Mouse (Mus musculus) frontal cortex, postnatal 25 days (tissue): ENCODE data around the gene Caml.
A peak's percentile ranks its signal among the peaks of the same experiment; 100 is the strongest.
"Not testable (repeated sequence)": the region's sequence is repeated elsewhere in the genome, so short reads cannot be mapped to it uniquely, and the experiment has no call there.

ENCODE experiments used
- DNase-seq, 2 experiments: peaks; one replicate each; pipeline ENCODE4 v3.0.0; 2022; ENCODE audit warnings: low spot score in 2 of 2

Gene Caml

DNA sequence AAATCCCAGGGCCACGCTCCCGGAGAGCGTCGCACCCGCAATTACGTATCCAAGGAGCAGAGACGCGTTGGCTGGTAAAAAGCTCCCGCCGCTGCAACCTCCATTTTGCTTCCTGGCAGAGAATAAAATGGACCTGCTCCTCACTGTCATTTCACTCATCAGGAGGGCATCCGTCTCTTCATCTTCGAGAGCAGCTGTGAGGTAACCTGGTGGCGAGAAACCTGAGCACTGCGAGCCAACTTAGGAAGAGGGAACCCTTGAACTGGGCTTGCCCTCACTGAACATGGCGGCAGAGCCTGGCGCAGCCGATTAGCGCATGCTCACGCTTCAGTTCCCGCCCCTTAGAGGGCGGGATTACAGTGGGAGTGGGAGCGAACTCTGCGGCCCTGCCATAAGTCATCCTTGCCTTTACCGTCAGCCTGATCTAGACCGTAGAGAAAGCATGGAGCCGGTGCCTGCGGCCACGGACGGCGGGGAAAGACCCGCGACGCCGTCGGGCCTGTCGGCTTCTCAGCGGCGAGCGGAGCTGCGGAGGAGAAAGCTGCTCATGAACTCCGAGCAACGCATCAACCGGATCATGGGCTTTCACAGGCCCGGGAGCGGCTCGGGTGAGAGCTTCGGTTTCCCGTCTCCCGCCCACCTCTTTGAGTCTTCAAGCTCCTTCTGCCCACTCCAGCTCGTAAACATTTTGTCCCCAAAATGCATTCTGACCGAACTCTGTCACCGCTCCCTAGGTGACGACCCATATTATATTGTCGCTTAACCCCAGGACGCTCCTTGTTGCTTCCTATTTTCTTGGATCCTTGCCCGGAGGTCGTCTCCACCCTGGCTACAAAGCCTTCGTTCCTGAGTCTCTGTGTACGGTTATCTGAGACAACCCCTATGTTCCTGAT is at the start of gene Caml:
Gene Caml (plus strand): TSS at position 357 of the 893 bp plus-strand sequence.
- peak; percentile 78 for DNase-seq

DNA sequence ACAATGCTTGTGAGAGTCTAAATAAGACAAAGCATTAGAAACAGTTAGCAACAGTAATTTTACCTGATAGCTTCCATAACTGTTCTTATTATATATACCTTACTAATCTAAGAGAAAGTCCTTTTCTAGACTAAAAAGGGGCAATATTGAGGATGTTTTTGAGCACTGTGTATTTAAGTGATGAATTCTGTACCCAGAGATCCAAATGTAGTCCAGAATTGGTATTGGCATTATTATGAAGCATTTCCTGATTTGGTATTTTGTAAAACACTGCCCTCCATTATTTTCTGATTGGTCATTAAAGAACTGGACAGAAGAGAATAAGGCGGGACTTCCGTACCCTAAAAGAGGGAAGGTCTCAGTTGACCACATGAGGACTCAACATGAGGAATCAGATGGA is 49.4 kb upstream of the Caml start, which contains the start of gene Tmed9:
Gene Tmed9 (plus strand): TSS at position 301 of the 400 bp plus-strand sequence.
- no peak for DNase-seq

DNA sequence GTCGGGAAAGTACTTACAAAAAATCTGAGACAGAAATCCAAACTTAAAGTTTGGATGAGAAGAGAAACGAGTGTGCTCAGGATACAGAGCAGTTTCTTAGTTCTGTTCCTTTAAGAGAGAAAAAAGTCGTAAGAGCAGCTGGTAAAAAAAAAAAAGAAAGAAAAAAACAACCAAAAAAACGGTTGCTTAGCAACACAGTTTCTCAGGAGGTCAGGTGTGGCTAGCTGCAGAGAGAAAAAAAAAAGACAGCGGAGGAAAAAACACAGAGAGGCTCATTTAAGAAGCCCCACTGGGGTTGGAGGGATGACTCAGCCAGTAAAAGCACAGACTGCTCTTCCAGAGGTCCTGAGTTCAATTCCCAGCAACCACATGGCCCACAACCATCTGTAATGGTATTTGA is 48.5 kb upstream of the Caml start:
- DNase-seq, result no peak

DNA sequence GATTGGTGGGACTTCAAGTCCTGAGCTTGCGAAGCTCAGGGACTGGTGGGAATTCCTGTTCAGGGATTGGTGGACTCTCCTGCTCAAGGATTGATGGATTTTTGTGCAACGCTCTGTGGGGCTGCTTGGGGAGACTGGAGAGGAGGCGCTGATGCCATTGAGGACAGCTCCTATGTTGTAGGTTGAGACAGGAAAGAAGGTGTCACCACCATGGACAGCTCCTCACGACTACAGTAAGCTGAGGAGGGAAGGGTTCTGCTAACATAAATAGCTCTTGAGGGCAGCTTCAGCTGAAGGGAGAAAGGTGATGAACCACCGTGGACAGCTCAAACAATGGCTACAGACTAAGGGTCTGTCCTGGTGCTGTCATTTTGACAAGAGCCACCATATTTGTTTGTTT is 46.9 kb upstream of the Caml start:
- no peak for DNase-seq

DNA sequence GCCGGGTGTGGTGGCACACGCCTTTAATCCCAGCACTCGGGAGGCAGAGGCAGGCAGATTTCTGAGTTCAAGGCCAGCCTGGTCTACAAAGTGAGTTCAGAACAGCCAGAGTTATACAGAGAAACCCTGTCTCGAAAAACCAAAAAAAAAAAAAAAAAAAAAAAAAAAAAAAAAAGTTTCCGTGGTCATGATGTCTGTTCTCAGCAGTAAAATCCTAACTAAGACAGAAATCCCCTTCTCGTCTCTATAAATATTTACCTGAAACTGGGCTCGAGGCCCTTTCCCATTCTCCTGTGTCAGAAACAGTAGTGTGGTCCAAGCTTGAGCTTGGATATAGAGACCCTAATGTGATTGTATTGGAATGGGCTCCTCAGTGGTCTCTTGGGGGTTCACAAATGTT is 45.9 kb upstream of the Caml start:
- DNase-seq, result not testable (repeated sequence)

DNA sequence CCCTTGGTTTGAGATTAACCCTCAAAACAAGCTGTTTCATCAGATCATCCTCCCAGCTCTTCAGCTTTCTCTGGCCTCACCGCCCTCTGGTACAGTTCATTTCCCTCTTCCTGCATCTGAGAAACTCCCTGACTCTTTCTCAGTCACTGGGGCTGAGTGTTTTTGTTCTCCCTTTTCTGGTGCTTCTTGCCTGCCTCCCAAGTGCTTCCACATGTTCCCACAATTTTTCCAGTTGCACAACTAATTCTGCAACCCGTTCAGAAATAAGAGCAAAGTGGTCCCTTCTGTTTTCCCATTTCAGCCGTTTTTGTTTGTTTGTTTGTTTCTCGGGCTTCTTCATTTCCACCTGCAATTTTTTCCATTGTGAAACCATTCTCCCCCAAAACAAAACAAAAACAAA is 44.7 kb upstream of the Caml start:
- DNase-seq, result no peak

DNA sequence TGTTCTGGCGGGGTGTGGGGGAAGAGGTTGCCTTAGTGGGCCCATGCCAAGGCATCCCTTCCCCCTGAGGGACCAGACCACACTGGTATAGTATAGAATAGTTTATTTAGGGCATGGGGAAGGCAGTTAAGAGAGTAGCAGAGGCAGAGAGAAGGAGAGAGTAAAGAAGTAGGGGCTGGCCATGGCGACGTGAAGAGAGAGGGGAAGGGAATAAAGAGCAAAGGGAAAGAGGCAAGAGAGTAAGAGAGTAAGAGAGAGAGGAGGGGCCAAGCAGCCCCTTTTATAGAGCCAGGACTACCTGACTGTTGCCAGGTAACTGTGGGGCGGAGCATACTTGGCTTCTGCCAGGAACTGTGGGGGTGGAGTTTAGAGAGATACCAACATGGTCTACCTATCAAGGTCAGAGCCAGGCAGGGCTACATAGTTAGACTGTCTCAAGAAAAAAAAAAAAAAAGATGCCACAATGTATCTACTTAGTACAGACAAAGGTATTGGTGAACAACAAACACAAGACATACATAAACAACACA is 30.8 kb upstream of the Caml start:
- DNase-seq, result no peak

DNA sequence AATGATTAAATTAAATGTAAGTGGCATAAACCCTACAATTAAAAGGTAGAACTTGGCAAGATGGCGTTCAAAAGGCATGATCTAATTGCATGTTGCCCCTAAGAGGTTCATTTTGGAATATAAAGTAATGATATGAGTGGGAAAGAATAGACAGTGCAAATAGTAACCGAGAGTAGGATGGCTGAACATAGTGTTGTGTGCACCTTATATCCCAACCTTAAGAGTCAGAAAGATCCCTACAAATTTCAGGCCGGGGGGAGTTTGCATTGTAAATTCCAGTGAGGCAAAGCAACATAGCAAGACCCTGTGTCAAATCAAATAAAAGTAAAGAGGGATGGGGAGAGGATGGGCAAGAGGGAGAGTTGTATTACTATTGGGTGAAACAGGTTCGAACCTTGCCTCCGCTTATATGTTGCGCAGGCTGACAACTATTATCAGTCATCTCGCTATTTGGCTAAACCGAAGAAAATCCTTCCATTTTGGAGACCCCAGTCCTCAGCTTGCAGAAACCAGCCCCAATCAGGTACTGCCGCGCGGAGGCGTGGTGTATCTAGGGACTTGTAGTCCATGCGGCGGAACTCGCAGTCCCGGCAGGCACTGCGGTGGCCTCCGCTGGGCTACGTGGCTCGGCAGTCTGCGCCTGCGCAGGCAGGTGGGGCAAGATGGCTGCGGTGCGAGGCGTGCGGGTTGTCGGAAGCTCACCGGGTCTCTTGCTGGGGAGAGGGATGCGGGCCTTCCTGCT is 30.1 kb upstream of the Caml start:
- DNase-seq, result peak; percentile 92 to 94

DNA sequence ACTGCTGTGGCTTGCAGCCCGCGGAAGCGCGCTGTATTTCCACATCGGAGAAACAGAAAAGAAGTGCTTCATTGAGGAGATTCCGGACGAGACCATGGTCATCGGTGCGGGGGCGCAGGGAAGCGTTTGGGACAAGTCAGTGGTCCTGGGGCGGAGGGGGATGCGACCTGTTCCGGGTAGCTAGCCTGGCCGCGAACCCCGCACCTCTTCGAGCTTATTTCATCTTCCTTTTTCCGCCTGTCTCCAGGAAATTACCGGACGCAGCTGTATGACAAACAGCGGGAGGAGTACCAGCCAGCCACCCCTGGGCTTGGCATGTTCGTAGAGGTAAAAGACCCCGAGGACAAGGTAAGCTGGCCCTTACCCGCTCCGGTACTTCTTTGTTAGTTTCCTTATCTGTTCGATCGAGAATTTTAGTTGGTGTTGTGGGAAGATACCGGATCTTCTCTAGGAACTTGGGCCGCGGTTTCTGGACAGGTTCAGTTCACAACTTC is 29.5 kb upstream of the Caml start:
- no peak for DNase-seq

DNA sequence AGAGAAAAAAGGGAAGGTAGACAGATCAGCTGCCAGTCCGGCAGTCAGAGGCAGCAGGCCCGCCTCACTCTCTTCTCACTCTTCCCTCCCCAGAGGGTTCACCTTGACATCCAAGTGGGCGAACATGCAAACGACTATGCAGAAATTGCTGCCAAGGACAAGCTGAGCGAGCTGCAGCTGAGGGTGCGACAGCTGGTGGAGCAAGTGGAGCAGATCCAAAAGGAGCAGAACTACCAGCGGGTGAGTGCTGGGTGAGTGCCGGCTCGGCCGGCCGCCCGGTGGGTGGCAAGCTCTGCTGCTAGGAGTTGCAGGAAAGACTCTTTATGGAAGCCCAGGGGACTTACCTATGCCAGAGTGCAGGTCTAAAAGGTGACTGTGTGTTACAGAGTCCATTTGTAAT is 27.4 kb upstream of the Caml start:
- DNase-seq, result peak; percentile 38 to 60

DNA sequence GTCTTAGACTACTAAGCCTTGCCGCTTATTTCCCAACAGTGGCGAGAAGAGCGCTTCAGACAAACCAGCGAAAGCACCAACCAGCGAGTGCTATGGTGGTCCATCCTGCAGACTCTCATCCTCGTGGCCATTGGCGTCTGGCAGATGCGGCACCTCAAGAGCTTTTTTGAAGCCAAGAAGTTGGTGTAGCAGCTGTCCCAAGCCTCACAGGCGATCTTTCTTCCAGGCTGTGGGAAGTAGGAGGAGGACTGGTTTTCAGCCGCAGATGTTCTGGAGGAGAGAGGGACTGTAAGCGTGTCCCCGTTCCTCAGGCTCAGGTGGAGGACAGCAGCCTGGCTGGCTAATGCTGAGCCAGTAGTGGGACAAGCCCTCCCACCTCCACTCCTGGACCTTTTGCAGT is 26.0 kb upstream of the Caml start:
- no peak for DNase-seq

DNA sequence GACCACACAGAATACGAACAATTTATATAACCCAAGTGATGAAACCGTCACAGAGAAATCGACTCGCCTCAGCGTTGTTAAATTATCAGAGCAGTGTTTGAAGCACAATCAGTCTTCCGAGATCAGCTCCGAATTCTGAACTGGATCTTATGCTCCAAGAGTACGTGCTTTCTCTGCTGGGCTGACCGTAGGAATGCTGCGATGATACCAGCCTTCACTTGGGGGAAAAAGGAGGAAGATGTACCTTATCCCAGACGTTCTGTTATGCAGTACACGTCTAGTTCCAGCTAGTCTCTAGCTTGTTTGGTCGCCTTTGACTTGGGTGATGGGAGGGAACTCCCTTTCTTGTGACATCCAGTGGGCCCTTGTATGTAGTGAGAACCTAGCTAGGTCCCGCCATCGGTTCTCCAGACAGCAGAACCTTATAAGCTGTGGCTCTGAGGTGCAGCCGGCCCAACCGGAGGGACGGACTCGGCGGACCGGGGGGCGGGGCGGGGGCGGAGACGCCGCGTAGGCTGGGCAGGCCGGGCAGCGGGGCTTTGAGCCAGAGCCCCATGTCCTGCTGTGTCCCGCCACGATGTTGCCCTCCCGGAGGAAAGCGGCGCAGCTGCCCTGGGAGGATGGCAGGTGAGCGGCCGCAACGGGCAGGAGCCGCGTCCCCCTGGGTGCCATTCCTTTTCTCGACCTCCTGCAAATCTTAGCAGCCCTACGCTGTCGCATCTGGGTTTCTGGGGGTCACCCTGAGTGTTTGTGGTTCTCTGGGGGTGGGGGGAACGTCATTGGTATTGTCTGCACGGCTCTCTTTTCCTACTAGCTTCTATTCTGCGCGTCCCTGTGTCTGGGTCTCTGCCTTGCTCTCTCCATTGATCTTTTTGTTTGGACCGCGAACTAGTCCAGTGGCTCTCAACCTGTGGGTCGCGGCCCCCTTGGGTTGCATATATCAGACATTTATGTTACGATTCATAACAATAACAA is 23.0 kb upstream of the Caml start, which contains the start of gene B4galt7:
Gene B4galt7 (plus strand): TSS at position 331 of the 975 bp plus-strand sequence.
- peak; percentile 69 to 74 for DNase-seq

DNA sequence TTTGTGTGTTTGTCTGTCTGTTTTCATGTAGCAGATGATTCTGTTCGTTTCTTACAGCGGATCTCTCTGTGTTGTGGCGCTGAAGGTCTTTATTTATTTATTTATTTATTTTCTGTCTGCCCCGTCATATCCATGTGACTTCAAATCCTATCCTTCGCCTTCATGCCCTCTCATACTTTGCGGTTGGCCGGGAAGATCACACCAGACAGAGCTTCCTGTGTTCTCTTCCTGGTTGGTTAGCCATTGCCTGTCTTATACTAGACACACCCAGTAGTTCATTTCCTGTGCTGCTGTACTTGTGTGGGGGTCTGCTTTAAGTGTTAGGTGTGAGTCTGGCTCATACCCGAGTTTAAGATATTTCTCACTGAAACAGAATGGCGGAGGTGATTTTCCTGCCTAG is 22.1 kb upstream of the Caml start:
- no peak for DNase-seq

DNA sequence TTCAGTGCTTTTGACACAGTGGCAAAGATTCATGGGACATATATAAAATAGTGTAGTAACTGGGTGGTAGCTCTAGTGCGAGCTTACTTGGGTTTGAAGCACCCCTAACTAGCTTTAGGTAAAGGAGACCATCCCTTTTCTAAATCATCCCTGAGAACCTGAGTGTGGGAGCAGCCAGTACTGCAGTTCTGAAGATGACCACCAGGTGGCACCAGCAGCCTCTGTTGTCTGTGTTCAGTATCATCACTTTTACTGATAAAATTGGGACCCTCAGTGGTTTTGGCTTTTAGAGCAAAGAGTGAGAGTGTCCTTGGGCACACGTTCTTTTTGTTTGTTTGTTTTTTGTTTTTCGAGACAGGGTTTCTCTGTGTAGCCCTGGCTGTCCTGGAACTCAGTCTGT is 21.2 kb upstream of the Caml start:
- DNase-seq, result peak; percentile 83 to 87

DNA sequence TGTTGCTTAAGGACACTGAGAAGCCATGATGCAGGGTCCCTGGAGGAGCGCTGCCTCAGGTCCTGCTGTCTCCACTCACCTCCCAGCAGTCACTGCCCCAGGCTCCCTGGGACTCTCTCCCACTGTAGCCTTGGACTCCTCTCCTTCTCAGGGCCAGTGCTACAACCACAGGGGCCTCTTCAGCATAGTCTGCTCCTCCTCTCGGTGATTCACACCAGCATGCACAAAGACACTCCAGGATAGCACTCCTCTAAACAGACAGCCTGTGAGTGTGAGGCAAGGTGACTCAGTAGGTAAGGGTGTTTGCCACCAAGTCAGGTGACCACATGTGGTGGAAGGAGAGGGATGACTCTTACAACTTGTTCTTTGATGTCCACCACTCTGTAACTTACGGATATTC is 18.2 kb upstream of the Caml start:
- no peak for DNase-seq

DNA sequence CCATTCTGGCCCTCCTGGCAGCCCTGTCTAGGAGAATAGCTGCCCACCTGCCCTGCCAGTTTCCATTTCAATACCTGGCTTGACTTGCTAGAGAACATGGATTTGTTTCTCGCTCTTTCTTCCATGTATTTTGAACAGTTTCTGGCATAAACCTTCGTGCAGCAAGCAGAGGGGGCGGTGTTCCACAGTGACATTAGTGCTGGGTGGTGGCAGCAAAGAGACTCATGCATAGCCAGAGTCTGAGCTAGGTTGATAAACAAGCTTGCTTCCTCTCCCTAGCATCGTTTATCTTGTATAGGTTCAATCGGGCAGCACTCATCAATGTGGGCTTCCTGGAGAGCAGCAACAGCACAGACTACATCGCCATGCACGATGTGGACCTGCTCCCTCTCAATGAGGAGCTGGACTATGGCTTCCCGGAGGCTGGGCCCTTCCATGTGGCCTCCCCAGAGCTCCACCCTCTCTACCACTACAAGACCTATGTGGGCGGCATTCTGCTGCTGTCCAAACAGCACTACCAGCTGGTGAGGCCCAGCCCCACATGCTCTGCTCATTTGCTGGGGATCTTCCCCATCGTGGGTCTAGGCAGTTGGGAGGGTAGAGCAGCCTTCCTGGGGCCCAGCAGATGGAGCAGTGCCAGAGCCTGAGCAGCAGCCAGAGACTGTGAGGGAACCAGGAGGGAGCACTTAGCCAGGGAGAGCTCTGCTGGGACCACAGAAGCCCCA is 15.7 kb upstream of the Caml start:
- DNase-seq, result no peak

DNA sequence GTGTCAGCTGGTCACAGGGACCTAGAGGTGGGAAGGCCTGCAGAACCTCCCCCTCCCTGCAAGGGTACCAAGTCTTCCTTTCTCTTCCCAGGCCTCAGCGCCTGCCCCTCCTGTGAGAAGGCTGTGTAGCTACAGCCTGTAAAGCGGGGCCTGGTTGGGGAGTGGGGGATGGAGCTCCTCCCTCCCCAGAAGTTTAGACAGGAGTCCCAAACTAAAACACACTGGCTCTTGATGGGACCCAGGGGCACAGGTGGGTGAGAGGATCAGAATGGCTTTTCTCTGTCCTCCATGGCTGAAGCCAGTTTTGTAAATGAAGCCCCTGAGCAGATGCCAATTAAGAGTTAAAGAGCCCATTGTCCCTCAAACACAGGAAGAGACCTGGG is 15.2 kb upstream of the Caml start:
- no peak for DNase-seq

DNA sequence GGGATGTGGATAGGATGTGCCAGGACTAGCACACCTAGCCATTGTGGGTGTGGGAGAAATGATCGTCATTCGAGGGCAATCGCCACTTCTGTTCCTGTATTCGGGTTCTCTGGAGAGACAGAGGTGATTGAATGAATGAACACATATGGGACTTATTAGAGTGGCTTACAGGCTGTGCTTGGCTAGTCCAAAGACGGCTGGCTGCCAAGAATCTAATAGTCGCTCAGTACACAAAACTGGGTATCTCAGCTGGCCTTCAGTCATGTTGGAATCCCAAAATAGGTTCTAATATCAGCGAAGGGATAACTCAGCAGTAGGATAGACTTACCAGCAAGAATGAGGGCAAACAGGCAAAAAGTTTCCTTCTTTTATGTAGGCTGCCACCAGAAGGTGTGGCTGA is 10.8 kb upstream of the Caml start:
- DNase-seq, result no peak

DNA sequence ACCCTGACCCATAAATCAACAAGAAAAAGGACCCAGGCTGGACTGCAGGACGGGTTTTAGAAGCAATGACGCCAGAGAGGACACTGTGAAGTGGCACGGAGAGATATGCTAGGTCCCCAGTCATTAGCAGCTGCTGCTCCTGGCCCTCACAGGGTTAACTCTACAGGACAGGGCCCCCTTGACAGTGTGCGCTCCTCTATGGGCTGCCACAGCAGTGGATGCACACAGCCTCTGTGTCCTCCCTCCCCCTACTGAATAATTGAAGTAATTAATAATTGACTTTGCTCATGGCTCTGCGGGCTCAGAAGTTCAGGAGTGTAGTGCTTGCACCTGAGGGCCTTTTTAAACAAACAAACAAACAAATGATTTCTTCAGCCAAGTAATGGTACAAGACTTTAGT is 9.3 kb upstream of the Caml start:
- no peak for DNase-seq

DNA sequence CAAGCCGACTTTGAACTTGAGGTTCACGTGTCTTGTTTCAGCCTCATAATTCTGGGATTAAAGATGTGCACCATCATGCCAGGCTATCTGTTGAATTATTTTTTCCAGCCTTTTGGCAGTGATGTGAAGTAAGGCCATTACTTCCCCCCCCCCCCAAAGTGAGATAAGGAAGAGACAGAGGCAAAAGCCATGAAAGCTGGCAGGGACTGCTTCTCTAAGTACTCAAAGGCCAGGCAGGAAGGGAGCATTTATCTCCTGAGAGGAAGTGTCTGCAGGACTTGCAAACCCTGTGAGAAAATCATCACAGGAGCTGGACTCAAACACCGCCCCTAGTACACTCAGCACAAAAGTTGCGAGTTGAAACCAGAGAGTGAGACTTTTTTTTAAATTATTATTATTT is 3.5 kb upstream of the Caml start:
- no peak for DNase-seq

DNA sequence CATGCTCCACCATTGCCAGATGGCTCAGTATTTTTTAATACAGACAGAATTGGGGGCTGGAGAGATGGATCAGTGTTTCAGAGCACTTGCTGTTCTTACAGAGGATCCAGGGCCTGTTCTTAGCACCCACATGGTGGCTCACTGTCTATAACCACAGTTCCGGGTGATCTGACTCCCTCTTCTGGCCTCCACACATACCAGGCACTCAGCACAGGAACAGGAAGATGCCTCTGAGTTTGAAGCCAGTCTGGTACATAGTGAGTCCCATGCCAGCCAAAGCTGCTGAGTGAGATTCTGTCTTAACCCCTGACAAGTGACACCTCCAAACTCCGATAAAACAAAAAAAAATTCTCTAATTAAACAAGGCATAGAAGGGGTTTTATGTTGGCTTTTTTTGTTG is 2.5 kb upstream of the Caml start:
- no peak for DNase-seq
